Mouse (Mus musculus): Measurements from ENCODE around the gene Golga1.
"Not testable (repeated sequence)": the region's sequence is repeated elsewhere in the genome, so short reads cannot be mapped to it uniquely, and the experiment has no call there.

Golga1 gene

DNA sequence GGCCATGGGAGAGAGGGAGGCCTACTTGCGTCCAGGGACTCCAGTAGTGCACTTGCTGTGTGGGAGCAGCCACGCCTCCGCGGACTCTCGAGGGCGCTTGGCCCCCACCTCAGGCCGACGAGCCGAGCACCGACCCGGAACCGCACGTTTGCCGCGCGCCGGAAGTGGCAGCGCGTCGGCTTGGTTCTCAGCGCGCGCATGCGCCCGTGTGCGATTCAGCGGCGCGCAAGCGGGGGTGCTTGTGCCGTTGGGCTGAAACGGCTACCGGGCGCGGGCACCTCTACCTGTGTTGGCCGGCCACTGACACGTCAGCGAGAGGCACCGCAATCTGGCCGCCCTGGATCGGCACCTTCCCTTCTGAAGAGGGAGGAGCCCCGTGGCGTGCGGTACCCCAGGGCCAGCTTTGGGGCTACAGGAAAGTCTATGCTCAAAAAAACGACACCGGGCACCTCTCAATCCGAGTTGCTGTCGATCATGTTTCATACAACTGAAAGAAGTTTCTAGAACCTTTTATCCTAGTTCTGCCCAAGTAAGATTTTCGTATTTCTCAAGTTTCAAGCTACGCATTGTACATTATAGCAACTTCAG lies at the start of gene Golga1:
Gene Golga1 (minus strand): TSS at position 142 of the 588 bp plus-strand sequence.
- peak; percentile 90 for DNase-seq (ENCODE audit: low spot score)

DNA sequence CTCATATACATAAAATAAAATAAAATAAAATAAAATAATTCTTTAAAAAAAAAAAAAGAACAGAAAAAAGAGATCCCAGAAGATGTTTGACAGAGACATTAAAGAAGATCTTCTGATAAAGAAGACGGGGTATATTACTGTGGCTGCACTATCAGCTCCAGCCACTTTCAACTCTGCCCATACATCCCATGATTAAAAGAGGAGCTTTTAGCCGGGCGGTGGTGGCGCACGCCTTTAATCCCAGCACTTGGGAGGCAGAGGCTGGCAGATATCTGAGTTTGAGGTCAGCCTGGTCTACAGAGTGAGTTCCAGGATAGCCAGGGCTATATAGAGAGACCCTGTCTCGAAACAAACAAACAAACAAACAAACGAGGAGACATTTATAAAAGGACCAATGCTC lies 48.8 kb upstream of the Golga1 start:
- DNase-seq (ENCODE audit: low spot score), result no peak

DNA sequence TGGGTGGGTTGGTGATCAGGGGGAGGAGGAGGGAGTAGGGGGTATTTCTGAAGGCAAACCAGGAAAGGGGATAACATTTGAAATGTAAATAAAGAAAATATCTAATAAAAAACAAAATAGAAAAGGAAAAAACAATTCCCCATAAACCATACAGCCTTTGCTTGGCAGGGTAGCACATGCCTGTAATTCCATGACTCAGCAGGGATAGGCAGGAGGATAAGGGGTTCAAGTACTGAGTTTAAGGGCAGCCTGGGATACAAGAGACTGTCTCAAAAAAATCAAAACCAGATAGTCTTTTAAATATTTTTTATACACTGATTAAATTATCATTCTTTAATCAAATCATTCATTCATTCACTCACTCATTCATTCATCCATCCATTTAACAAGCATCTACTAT lies 45.2 kb upstream of the Golga1 start:
- DNase-seq (ENCODE audit: low spot score), result no peak

GRCm38 (mm10) chr2:39109712-39110111 lies 44.4 kb upstream of the Golga1 start:
- not testable (repeated sequence) for DNase-seq (ENCODE audit: low spot score)

- DNase-seq (ENCODE audit: low spot score), result not testable (repeated sequence)
These were observed 34.6 kb upstream of the Golga1 start for GRCm38 (mm10) chr2:39099951-39100350.

DNA sequence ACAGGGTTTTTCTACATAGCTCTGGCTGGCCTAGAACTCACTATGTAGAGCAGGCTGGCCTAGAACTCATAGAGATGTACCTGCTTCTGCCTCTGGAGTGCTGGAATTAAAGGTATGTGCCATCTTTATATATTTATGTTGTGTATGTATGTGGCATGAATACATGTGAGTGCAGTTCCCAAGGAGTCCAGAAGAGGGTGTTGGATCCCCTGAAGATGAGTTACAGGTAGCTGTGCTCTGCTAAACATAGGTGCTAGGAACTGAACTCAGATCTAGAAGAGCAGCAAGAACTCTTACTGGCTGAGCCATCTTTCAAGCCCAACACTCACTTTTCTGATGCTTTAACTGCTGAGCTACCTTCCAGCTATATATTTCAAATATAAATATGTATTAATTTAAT lies 32.7 kb upstream of the Golga1 start:
- DNase-seq (ENCODE audit: low spot score), result peak; percentile 8

- DNase-seq (ENCODE audit: low spot score), result no peak
These were observed 26.6 kb upstream of the Golga1 start for GRCm38 (mm10) chr2:39091966-39092365.

DNA sequence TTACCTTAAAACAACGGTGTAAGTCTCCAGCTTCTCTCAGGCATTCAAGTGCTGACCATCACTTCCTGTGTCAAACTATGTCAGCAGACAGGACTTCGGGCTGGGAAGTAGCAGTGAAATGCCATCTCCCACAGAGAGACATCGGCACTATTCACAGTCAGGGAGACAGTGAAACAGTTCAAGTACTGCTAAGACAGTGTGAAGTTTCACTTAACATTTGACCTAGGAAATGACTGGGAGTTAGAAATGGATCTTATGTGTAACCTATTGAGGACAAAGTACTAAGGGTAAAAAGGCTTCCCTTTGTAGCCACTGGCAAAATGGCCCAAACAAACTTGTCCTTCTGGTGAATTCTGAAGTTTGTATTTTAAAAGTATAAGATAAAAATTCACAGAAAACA lies 17.4 kb upstream of the Golga1 start:
- no peak for DNase-seq (ENCODE audit: low spot score)

GRCm38 (mm10) chr2:39070666-39071065 lies 5.3 kb upstream of the Golga1 start:
- DNase-seq (ENCODE audit: low spot score), result no peak

DNA sequence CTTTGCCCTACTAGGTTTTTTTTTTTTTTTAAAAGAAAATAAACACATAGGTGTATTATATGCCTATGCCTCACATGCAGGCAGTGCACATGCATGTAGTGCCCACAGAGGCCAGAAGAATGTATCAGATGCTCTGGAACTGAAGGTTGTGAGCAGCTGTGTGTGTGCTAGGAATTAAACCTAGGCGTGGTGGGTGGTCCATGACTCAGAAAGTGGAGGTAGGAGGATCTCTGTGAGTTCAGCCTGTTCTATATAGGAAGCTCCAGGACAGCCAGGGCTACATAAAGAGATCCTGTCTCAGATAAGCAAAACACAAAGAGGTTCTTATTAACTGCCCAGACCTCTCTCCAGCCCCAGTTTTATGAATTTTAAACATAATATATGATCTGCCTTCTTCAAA lies 3.8 kb upstream of the Golga1 start:
- DNase-seq (ENCODE audit: low spot score), result no peak

DNA sequence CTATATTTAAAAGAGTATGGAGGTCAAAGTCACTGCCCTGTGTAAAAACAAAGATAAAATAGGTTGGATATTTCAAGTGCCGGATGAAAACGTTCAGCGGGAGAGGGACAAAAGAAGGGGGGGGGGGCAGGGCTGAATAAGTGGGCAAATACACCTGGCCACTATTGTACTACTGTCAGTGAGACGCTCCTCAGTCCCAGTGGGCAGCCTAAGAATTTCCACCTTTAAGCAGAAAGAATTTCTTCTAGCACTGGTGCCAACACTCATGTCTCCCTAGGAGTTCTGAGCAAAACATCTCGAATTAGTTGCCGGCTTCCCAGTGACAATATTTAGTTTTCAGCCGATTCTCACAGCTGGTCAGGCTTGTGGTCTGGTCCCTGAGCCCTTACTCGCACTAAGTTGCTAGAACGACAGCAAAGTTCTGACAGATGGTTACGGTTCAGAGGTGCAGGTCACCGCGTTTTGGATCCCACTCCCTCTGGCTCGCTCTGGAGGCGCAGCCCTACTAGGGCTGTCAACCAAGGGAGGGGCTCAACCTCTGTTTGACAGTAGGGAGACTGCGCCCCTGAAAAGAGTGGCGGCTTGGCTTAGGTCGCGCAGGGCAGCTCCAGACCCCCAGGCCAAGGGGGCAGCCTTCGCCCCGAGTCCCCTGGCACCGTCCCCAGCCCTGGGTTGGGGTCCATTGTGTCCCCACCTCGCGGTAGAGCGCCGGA lies 498 bp downstream of the Golga1 start:
- no peak for DNase-seq (ENCODE audit: low spot score)

GRCm38 (mm10) chr2:39048515-39048914 lies 16.8 kb downstream of the Golga1 start:
- DNase-seq (ENCODE audit: low spot score), result no peak

DNA sequence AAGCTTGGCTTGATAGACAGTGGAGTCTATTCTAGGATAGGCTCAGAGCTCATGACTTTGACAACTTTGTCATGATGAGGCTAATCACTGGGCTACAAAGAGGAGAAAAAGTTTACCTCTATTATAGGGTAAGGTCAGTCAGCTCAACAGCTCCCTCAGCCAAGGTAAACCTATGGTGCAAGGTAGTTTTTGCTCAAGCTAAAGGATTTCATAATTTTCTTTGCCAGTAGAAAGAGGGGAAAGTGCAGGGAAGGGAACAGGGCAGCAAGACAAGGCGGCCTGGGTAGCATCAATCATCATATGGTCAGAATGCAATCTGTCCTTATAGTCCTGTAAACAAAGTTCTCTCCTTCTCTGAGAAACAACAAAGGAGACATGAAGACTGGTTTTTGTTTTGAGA lies 25.1 kb downstream of the Golga1 start:
- DNase-seq (ENCODE audit: low spot score), result no peak

- DNase-seq (ENCODE audit: low spot score), result no peak
These were observed 33.7 kb downstream of the Golga1 start for GRCm38 (mm10) chr2:39031611-39032010.

- no peak for DNase-seq (ENCODE audit: low spot score)
These were observed 45.3 kb downstream of the Golga1 start for GRCm38 (mm10) chr2:39020004-39020403.

DNA sequence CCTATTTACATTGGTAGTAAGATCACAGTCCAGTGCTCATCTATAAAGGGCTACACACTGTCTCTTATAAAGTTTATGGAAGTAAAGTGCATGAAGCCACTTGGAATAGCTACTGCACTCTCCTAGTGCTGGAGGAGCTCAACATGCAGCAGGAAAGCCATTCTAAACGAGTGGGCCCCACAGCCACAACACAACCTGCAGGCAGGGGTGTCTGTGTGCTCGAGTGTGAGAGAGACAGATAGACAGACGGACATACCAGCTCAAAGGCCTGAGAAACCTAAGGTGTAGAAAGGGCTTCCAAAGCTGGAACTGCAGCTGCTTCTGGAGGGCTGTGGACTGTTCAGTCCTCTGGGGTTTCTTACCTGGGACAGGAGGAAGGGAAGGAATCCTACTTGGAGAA lies 48.8 kb downstream of the Golga1 start:
- DNase-seq (ENCODE audit: low spot score), result no peak

DNA sequence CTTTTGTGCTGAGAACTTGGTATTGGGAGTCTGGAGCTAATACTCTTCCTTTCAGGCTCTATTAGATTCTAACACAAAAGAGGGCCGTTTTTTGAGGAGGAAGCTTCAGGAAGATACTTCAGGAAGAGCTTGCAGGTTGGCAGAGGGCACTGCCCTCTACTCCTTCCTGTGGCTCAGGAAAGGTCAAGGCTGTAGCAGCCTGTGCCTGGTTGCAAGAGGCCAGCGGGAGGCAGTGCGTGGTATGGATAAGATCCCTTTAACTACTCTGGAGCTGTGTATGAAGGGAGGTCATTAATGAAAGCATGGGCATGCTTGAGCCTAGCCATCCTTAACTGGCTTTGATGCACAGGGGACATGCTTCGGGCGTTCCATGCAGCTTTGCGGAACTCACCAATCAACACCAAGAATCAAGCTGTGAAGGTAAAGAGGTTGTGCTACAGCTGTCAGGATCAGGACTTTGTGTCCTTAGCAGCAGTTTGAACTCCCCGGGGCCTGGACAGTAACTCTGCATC lies 52.5 kb downstream of the Golga1 start:
- no peak for DNase-seq (ENCODE audit: low spot score)

GRCm38 (mm10) chr2:39011971-39012370 lies 53.4 kb downstream of the Golga1 start:
- DNase-seq (ENCODE audit: low spot score), result no peak

DNA sequence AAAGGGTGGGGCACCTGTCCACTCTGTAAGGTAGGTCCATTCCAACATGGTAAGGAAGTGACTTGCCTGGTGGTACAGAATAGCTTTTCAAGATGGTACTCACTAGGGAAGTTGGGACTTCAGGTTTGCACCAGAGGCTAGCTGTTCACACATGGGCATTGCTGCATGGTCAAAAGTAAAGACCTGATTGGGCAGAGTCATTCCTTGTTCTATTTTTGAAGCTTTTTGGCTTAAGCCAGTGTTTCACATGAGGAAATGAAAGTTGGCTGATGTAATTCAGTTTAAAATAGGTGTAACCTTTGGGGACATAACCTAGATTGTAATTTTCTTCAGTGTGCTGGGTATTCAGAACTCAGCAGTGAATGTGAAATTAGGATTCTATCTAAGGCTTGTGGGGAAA lies 54.1 kb downstream of the Golga1 start:
- DNase-seq (ENCODE audit: low spot score), result no peak

- not testable (repeated sequence) for DNase-seq (ENCODE audit: low spot score)
These were observed 55.2 kb downstream of the Golga1 start for GRCm38 (mm10) chr2:39010144-39010543.

DNA sequence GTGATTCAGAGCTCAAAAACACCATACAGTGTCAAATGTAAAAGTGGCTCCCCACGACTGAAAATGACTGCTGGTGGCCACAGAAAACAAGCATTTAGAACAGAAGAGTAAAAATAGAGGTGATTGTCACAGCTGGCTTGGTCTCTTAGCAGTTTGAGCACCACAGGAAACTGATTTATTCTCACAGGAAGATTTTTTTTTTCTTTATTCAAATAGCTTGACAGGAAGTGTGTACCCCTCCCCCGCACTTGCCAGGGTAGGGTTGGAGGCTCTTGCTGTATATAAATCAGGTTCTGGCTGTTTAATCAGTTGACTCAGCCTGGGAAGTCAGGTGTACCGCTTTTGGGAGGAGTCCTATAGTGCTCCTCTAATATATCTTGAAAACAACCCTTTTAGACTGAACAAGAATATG lies 56.4 kb downstream of the Golga1 start:
- DNase-seq (ENCODE audit: low spot score), result peak; percentile 84

- DNase-seq (ENCODE audit: low spot score), result no peak
These were observed 56.9 kb downstream of the Golga1 start for GRCm38 (mm10) chr2:39008350-39008851.

DNA sequence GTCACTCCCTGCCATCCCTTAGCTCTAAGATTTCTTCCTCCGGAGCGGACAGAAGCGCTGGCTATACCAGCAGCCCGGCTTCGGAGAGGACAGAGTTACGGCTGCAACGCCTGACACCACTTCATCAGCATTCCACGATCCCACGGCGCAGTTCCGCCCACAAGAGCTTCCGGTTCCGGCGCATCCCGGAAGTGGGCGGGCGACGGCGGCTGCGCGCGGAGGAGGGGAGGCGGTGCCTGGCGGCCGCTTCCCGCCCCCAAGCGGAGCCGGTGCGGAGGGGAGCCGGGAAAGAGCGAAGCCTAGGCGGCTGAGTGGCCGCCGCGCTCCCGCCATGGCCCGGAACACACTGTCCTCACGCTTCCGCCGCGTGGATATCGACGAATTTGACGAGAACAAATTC lies 57.5 kb downstream of the Golga1 start:
- peak; percentile 93 for DNase-seq (ENCODE audit: low spot score)
